Mouse (Mus musculus) spleen, embryonic (tissue): ENCODE measurements around the gene Capza2.

Source experiments
- CTCF ChIA-PET: fragments of 350-600 bp; sonication (Branson Sonifier 250); formaldehyde crosslinking; loops from one replicate; lab custom pipeline; 2022; lab: Charles Lee

Capza2 gene

GRCm38 (mm10) chr6:17635615-17636284, at the start of gene Capza2:
Gene Capza2 (plus strand): TSS chr6:17636234.
- CTCF ChIA-PET, result interaction anchor here (0.6 kb wide), 2 partner anchors 1821 to 1907 kb away, joined by 3 to 5 read pairs; no protein-coding TSS in a partner anchor

- CTCF ChIA-PET, result interaction anchor here (0.6 kb wide), 1 partner anchor 42 kb away, joined by 4 read pairs; no protein-coding TSS in a partner anchor
Measured at GRCm38 (mm10) chr6:17589049-17589952, 46.7 kb upstream of the Capza2 start.

DNA sequence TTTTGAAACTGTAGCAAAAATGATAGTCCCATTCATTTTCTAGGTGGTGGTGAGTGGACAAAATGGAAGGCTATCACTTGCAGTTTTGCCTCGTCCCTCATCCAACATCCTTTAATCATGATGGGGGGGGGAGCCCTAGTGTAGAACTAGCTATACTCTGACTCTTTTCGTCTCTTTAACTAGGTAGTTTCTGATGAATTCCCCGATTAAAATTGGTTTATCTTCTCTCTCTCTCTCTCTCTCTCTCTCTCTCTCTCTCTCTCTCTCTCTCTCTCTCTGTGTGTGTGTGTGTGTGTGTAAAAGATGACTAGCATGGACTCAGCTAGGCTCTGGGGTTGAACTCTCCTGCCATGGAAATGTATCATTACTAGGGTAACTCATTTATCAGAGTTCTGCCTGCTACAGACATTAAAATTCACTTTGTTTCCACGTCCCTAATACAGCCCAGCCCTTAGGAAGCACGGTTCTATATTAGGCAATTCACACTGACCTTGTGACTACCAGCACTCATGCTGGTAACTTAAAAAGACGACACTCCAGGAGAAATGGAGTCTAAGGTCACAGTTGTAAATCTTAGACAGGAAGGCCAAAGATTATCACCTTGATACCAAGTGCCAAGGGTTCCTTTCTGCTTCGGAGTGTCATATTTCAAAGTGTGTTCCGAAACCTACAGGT, 45.9 kb upstream of the Capza2 start:
- CTCF ChIA-PET, result interaction anchor here (0.6 kb wide), 1 partner anchor 43 kb away, joined by 4 read pairs; no protein-coding TSS in a partner anchor

- CTCF ChIA-PET, result no interaction called here
Measured at GRCm38 (mm10) chr6:17593971-17594370, 42.1 kb upstream of the Capza2 start.

DNA sequence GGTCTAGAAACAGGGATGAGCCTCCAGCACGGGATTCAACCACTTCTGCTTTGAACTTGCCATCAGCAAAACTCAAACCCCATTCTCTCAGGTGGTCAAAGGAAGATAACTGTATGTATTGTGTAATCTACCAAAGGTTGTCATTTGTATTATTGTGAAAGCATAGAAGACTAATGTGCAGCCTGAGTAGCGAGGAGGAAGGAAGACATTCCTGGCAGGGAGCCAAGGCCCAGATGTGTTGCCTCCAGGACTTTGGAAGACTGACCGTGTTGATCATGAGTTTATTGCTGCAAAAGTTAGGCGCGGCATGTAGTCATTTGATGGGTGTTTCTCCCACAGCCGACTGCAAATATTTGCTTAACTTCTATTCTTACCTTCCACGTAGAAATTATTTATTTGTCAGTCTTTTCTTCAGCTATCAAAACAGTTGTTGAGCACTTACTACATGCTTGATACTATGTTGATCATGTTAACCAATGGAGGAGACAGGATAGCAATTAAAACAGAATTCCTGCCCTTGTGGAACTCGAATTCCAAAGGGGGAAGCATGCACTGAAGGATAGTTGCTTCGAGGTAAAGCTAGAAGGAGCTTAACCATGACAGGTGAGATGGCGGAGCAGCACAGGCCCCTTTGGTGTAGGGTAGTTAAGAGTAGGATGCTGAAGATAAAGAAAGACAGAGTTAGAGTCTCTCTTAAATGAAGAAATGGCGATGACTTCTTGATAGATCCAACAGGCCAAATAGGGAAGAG, 40.1 kb upstream of the Capza2 start:
- CTCF ChIA-PET, result no interaction called here

DNA sequence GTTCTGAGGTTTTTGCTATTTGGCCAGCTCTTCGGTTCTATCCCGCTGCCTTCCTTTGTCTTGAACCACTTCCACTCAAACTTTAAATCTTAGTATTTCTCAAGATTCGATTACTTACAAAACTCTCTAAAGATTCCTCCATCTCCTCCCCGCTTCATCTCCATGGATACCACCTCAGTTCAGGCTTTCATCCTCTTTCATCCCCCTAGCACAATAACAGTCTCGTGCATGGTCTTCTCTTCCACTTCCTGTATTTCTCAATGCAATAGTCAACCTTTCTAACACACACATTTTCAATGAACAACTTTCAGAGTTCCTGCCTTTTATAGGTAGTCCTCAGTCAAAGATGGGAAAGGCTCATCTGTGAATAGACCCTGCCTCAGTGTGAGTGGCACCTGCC, 36.7 kb upstream of the Capza2 start:
- CTCF ChIA-PET, result no interaction called here

DNA sequence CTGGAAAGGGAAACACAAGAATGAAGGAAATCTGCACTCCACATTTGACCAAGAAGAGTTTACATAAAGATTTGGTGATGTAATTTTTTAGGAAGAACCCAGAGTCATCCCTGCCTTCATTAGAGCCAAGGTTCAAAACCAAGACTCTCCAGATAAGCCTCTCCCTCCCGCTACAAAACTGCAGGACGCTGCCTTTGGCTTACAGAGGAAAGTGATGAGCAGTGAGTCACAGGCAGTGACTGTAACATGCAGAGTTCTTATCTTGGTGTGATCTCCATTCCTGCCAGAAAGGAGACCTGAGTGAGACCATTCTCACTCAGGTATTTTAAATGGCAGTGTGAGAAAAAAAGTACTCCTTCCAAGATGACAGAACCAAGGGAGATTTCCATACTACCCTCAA, 34.5 kb upstream of the Capza2 start:
- CTCF ChIA-PET, result no interaction called here

DNA sequence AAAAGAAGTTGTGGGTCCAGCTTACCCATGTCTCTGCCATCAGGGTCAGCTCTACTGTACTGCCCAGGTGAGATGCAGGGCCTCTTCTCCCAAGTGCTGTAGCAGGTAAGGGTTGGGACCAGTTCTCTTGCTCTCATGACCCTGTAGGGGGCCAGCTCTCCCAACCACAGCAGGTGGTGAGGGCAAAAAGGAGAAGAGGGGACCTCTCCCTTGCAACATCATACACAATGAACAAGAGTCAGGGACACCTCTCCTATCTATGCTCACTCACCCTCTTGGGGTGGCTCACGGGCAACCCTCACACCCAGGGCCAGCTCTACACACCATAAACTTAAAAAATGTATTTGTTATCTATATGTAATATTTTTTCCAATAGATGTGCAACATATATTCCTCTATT, 29.1 kb upstream of the Capza2 start:
- CTCF ChIA-PET, result no interaction called here

DNA sequence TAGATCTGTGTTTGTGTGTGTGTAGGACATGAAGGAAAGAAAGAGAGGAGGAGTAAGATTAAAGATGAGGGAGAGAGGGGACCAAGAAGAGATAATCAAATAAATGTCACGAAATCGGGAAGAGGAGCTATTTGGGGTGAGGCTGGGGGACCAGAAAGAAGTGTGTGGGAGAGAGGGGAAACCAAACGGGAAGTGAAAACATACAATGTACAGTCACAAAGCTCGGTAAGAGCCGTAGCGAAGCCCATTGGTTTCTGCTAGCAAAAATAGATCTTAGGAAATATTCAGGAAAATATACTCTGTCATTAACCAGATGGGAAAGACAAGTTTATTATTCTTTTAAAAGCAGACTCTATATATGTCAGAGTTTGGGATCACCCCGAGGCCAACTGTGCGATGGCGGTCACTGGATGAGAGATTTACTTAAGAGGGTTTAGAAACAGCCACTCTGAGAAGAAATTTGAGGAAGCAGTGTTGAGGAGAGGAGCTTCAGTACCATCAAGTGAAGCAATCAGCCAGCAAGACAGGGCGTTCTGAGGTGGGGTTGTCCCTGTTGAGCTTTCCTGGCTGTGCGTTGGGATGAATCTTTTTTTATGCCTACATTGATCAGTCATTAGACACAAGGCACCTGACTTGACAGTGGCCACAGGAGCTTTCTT, 24.6 kb upstream of the Capza2 start:
- CTCF ChIA-PET, result interaction anchor here (0.6 kb wide), 1 partner anchor 10 kb away, joined by 3 read pairs; no protein-coding TSS in a partner anchor

GRCm38 (mm10) chr6:17612652-17613051, 23.4 kb upstream of the Capza2 start:
- CTCF ChIA-PET, result interaction anchor here (0.7 kb wide), 1 partner anchor 643 kb away, joined by 3 read pairs; no protein-coding TSS in a partner anchor

GRCm38 (mm10) chr6:17620823-17621222, 15.2 kb upstream of the Capza2 start:
- CTCF ChIA-PET, result interaction anchor here (0.7 kb wide), 1 partner anchor 9 kb away, joined by 3 read pairs; no protein-coding TSS in a partner anchor

- CTCF ChIA-PET, result interaction anchor here (0.7 kb wide), 1 partner anchor 10 kb away, joined by 3 read pairs; no protein-coding TSS in a partner anchor
Measured at GRCm38 (mm10) chr6:17621436-17621835, 14.6 kb upstream of the Capza2 start.

- CTCF ChIA-PET, result no interaction called here
Measured at GRCm38 (mm10) chr6:17628701-17629455, 7.2 kb upstream of the Capza2 start.

GRCm38 (mm10) chr6:17629756-17630155, 6.3 kb upstream of the Capza2 start:
- CTCF ChIA-PET, result no interaction called here

GRCm38 (mm10) chr6:17631611-17632010, 4.4 kb upstream of the Capza2 start:
- CTCF ChIA-PET, result no interaction called here

DNA sequence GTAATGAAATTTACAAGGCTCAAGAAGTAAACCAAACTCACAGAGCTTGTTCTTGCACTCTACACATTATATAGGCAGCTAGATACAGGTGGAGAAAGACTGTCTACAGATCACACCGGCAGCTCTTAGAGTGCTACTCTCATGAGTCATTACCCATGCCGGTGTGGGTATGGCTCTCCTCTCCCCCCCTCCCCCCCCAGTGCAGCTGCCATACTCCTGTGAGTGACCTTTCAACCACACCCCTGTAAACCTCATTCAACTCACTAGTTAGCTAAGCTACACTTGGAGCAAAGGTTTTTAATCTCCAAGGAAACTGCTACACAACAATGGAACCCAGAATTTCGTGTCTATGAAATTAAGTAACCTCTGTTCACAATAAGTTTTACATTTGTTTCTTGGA, 2.2 kb upstream of the Capza2 start:
- CTCF ChIA-PET, result no interaction called here

DNA sequence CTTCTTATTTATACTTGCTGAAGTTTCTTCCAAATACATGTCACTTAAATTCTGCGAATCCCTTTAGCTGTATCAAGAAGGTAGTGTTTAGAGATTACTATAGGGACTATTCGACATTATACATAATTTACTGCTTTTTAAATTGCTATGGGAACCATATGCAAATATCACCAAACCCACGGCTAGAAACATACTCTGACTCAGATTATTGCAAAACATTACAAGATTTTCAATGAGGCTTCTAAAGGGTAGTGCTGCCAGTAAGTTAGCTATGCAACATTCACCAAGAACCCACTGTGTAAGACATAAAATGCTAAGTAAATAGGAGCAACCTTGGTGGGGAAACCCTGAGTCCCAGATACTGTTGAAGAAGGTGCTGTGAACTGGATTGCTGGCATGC, 1.0 kb upstream of the Capza2 start:
- CTCF ChIA-PET, result interaction anchor here (0.6 kb wide), 1 partner anchor 1821 kb away, joined by 3 read pairs; no protein-coding TSS in a partner anchor

DNA sequence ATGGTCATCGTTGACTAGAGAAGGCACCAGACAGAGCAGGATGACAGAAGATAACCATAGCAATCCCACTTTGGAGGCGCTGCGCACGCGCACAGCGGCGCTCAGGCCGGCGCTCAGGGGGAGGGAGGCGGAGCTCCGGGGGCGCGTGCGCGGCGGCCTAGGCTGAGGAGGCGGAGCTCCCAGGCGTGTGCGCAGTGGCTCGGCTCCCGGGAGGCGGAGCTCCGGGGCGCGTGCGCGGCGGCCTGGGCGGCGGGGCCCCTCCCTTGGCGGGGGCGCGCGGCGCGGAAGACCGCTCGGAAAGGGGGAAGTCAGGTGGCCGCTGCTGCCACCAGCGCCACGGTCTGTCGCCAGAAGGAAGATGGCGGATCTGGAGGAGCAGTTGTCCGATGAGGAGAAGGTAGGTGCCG, 733 bp downstream of the Capza2 start:
- CTCF ChIA-PET, result no interaction called here
